Mouse (Mus musculus) limb, embryonic 14.5 days (tissue): ENCODE data around the gene Gm28041. TPM values are rescaled to one million over a fixed set of nuclear protein-coding genes. Genes with fewer than 3 reads are reported as not detected.

Source experiments
- ATAC-seq: fragments of 200-750 bp; cut with Nextera tagmentation; 2 replicates; pipeline ENCODE4 v1.8.0; 2017; ENCODE audit warnings: low read depth, moderate number of reproducible peaks, moderate TSS enrichment; ENCODE audit not compliant: low FRiP score
- DNase-seq: peaks from one replicate; pipeline ENCODE4 v3.0.0-alpha.2; 2015; ENCODE audit warnings: low spot score
- H3K27ac ChIP-seq: fragments of 300-500 bp; sonication (generic); replicated peaks from 2 replicates; pipeline ENCODE4 v1.5.1; 2014; ENCODE audit warnings: low read depth, mild to moderate bottlenecking, low read length, moderate library complexity, mixed read lengths
- H3K27me3 ChIP-seq: fragments of 300-500 bp; sonication (generic); 2 replicates; pipeline ENCODE4 v1.6.1; 2014; ENCODE audit warnings: low read length, mixed read lengths; ENCODE audit not compliant: control insufficient read depth, insufficient read depth
- H3K36me3 ChIP-seq: fragments of 300-500 bp; sonication (generic); 2 replicates; pipeline ENCODE4 v1.6.1; 2014; ENCODE audit warnings: mild to moderate bottlenecking, low read length, moderate library complexity, mixed read lengths; ENCODE audit not compliant: control insufficient read depth, insufficient read depth
- H3K4me1 ChIP-seq: fragments of 300-500 bp; sonication (generic); 2 replicates; pipeline ENCODE4 v1.6.1; 2014; ENCODE audit warnings: antibody characterized with exemption, low read length, mixed read lengths; ENCODE audit not compliant: control insufficient read depth, insufficient read depth
- H3K4me2 ChIP-seq: fragments of 300-500 bp; sonication (generic); replicated peaks from 2 replicates; pipeline ENCODE4 v1.6.1; 2014; ENCODE audit warnings: low read depth, mild to moderate bottlenecking, low read length, moderate library complexity; ENCODE audit not compliant: severe bottlenecking
- H3K4me3 ChIP-seq: fragments of 300-500 bp; sonication (generic); replicated peaks from 2 replicates; pipeline ENCODE4 v1.5.1; 2014; ENCODE audit warnings: low read length
- H3K9ac ChIP-seq: fragments of 300-500 bp; sonication (generic); 2 replicates; pipeline ENCODE4 v1.6.1; 2014; ENCODE audit warnings: mild to moderate bottlenecking, low read depth, low read length, moderate library complexity; ENCODE audit not compliant: severe bottlenecking
- H3K9me3 ChIP-seq: fragments of 300-500 bp; sonication (generic); 2 replicates; pipeline ENCODE4 v1.6.1; 2016; ENCODE audit warnings: low read length; ENCODE audit not compliant: control insufficient read depth
- POLR2A ChIP-seq: fragments of 200-500 bp; IDR thresholded peaks from 2 replicates; pipeline ENCODE4 v1.8.0; 2012; ENCODE audit warnings: inconsistent platforms, mild to moderate bottlenecking, moderate library complexity, borderline replicate concordance; ENCODE audit not compliant: insufficient read depth, insufficient read length; ENCODE audit errors: extremely low read depth
- WGBS: fragments of 180-500 bp; shearing (Covaris S2); extraction: QIAGEN DNeasy Blood & Tissue Kit; methylation state at CpG from one replicate; pipeline ENCODE4 v1.1.7; 2014; 5-methylcytosine and 5-hydroxymethylcytosine counted together
- polyA plus RNA-seq, 2 experiments: library from polyadenylated mRNA; depleted of rRNA in 1 of 2; stranded (reverse) in 1 of 2; unstranded in 1 of 2; fragments of >200 nt; fragmentation: Nextera tagmentation in 1 of 2; extraction: Ambion mirVana in 1 of 2; gene quantifications; 2 replicates each; pipeline versions ENCODE4 v1.2.1 to v1.2.3; 2012 to 2014

Gene Gm28041
- polyA plus RNA-seq, 2 experiments, result 0.15 to 0.87 TPM

DNA sequence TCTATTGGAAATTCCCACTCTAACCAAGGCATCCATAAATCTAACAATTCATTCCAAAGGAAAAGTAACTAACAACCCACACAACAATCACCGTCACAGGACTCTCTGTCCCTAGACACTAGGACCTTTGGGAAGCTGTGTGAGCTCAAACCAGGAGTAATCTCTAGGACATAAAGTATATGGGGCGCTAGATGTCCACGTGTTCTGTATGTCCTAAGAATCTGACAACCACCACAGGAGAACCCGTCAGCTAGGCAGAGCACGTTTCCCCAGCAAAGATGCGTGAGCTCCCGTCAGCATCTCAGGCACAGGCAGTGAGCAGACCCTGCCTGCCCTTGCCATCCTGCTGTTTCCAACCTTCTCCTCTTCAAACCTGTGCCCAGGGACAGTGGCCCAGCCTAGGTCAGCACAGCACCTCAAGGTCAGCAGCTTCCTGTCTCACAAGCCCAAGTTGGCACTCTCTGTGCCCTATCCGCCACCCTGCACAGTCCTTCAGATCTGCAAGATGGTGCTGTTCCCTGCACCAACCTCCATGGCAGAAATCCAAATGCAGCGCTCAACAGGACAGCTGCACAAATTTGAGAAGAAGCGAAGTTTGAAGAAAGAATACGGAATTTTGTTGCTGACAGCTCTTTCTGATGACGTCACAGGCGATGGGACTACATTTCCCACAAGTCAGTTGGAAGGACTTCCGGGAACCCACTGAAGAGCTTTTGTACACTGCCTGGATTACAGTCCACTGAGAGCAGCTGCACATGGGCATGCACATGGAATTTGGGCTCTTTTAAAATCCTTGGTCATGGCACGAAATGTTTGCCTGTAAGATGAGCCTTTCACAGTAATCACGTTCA lies 69.5 kb downstream of the Gm28041 start, which contains the start of gene Zfp457:
Gene Zfp457 (minus strand): TSS at position 664 of the 851 bp plus-strand sequence.
- 0 out of 2 replicates have a peak, but pooled peaks have one; percentile 58 for TF ChIP-seq POLR2A

More for the DNA sequence above, 69.5 kb downstream of the Gm28041 start, which contains the start of gene Zfp457:
- Histone ChIP-seq H3K27me3 (no peaks in the 10 kb centered on the region), H3K4me2 (peak within 1 kb of the TSS; percentile 71), H3K4me1 (no peaks in the 10 kb centered on the region), H3K27ac (no peak within 1 kb of the TSS), H3K4me3 (peak within 1 kb of the TSS; percentile 68), H3K36me3 (no peaks in the 10 kb centered on the region), H3K9me3 (no peaks in the 10 kb centered on the region), H3K9ac (peak within 1 kb of the TSS; percentile 80)
- ATAC-seq, result peak; percentile 97
- WGBS, result 15% methylated on average over 16 of the region's 16 CpGs
- peak; percentile 95 for DNase-seq

Other genes with a start within 250 kb of the Gm28041 start
- gene Rsl1, start 202.6 kb downstream of the Gm28041 start, polyA plus RNA-seq (2012; rRNA removed), result 4.2 and 6.3 TPM in 2 replicates
- gene Rsl1, start 202.6 kb downstream of the Gm28041 start, polyA plus RNA-seq (2014; fragmentation: Nextera tagmentation; extraction: Ambion mirVana), result 5.6 and 6.4 TPM in 2 replicates
- 0.99 and 1.6 TPM in 2 replicates for gene Zfp455, start 181.2 kb downstream of the Gm28041 start, polyA plus RNA-seq (2012; rRNA removed)
- gene Zfp455, start 181.2 kb downstream of the Gm28041 start, polyA plus RNA-seq (2014; fragmentation: Nextera tagmentation; extraction: Ambion mirVana), result 1.7 TPM in 2 replicates
- gene Zfp458, start 97.3 kb downstream of the Gm28041 start, polyA plus RNA-seq (2012; rRNA removed), result 1.5 and 2.0 TPM in 2 replicates
- 1.6 and 2.5 TPM in 2 replicates for gene Zfp458, start 97.3 kb downstream of the Gm28041 start, polyA plus RNA-seq (2014; fragmentation: Nextera tagmentation; extraction: Ambion mirVana)
- 1.3 and 1.6 TPM in 2 replicates for gene Zfp457, start 69.2 kb downstream of the Gm28041 start, polyA plus RNA-seq (2012; rRNA removed)
- 0.54 and 0.85 TPM in 2 replicates for gene Zfp457, start 69.2 kb downstream of the Gm28041 start, polyA plus RNA-seq (2014; fragmentation: Nextera tagmentation; extraction: Ambion mirVana)
- gene Zfp595, start 43.2 kb downstream of the Gm28041 start, polyA plus RNA-seq (2012; rRNA removed), result 3.3 and 4.1 TPM in 2 replicates
- 3.1 and 3.8 TPM in 2 replicates for gene Zfp595, start 43.2 kb downstream of the Gm28041 start, polyA plus RNA-seq (2014; fragmentation: Nextera tagmentation; extraction: Ambion mirVana)
- not detected in 2 replicates for gene Gm28044, start 15.2 kb downstream of the Gm28041 start, polyA plus RNA-seq (2012; rRNA removed)
- not detected in 2 replicates for gene Gm28044, start 15.2 kb downstream of the Gm28041 start, polyA plus RNA-seq (2014; fragmentation: Nextera tagmentation; extraction: Ambion mirVana)
- 0.95 and 0.99 TPM in 2 replicates for gene Zfp953, start 15.1 kb downstream of the Gm28041 start, polyA plus RNA-seq (2012; rRNA removed)
- 1.4 and 1.5 TPM in 2 replicates for gene Zfp953, start 15.1 kb downstream of the Gm28041 start, polyA plus RNA-seq (2014; fragmentation: Nextera tagmentation; extraction: Ambion mirVana)
- 0.73 and 1.1 TPM in 2 replicates for gene Zfp456, start 77 bp upstream of the Gm28041 start, polyA plus RNA-seq (2012; rRNA removed)
- 1.7 and 2.7 TPM in 2 replicates for gene Zfp456, start 77 bp upstream of the Gm28041 start, polyA plus RNA-seq (2014; fragmentation: Nextera tagmentation; extraction: Ambion mirVana)
- 6.1 and 7.9 TPM in 2 replicates for gene Zfp429, start 24.1 kb upstream of the Gm28041 start, polyA plus RNA-seq (2012; rRNA removed)
- gene Zfp429, start 24.1 kb upstream of the Gm28041 start, polyA plus RNA-seq (2014; fragmentation: Nextera tagmentation; extraction: Ambion mirVana), result 4.8 and 7.0 TPM in 2 replicates
- 0.53 and 0.72 TPM in 2 replicates for gene Zfp459, start 45.7 kb upstream of the Gm28041 start, polyA plus RNA-seq (2012; rRNA removed)
- gene Zfp459, start 45.7 kb upstream of the Gm28041 start, polyA plus RNA-seq (2014; fragmentation: Nextera tagmentation; extraction: Ambion mirVana), result 1.2 and 1.3 TPM in 2 replicates
- 3.8 and 5.5 TPM in 2 replicates for gene Zfp874a, start 75.9 kb upstream of the Gm28041 start, polyA plus RNA-seq (2012; rRNA removed)
- gene Zfp874a, start 75.9 kb upstream of the Gm28041 start, polyA plus RNA-seq (2014; fragmentation: Nextera tagmentation; extraction: Ambion mirVana), result 9.9 and 10.8 TPM in 2 replicates
- gene Zfp874b, start 108.5 kb upstream of the Gm28041 start, polyA plus RNA-seq (2012; rRNA removed), result 3.9 and 4.3 TPM in 2 replicates
- gene Zfp874b, start 108.5 kb upstream of the Gm28041 start, polyA plus RNA-seq (2014; fragmentation: Nextera tagmentation; extraction: Ambion mirVana), result 2.6 and 3.3 TPM in 2 replicates
- gene Zfp58, start 124.8 kb upstream of the Gm28041 start, polyA plus RNA-seq (2012; rRNA removed), result 4.9 and 7.7 TPM in 2 replicates
- 15.1 and 15.3 TPM in 2 replicates for gene Zfp58, start 124.8 kb upstream of the Gm28041 start, polyA plus RNA-seq (2014; fragmentation: Nextera tagmentation; extraction: Ambion mirVana)
- not detected in 2 replicates for gene Gm26965, start 150.4 kb upstream of the Gm28041 start, polyA plus RNA-seq (2012; rRNA removed)
- not detected in 2 replicates for gene Gm26965, start 150.4 kb upstream of the Gm28041 start, polyA plus RNA-seq (2014; fragmentation: Nextera tagmentation; extraction: Ambion mirVana)
- gene Zfp87, start 150.4 kb upstream of the Gm28041 start, polyA plus RNA-seq (2012; rRNA removed), result 15.3 and 15.4 TPM in 2 replicates
- gene Zfp87, start 150.4 kb upstream of the Gm28041 start, polyA plus RNA-seq (2014; fragmentation: Nextera tagmentation; extraction: Ambion mirVana), result 26.7 and 27.0 TPM in 2 replicates
- gene Zfp748, start 178.1 kb upstream of the Gm28041 start, polyA plus RNA-seq (2012; rRNA removed), result 6.3 and 8.0 TPM in 2 replicates
- gene Zfp748, start 178.1 kb upstream of the Gm28041 start, polyA plus RNA-seq (2014; fragmentation: Nextera tagmentation; extraction: Ambion mirVana), result 12.9 and 16.1 TPM in 2 replicates
- gene Zfp729b, start 234.0 kb upstream of the Gm28041 start, polyA plus RNA-seq (2012; rRNA removed), result 2.1 and 3.0 TPM in 2 replicates
- gene Zfp729b, start 234.0 kb upstream of the Gm28041 start, polyA plus RNA-seq (2014; fragmentation: Nextera tagmentation; extraction: Ambion mirVana), result 5.2 and 6.1 TPM in 2 replicates